21 mouse cellular contexts compared by ENCODE assay signal in the genomic region with DNA sequence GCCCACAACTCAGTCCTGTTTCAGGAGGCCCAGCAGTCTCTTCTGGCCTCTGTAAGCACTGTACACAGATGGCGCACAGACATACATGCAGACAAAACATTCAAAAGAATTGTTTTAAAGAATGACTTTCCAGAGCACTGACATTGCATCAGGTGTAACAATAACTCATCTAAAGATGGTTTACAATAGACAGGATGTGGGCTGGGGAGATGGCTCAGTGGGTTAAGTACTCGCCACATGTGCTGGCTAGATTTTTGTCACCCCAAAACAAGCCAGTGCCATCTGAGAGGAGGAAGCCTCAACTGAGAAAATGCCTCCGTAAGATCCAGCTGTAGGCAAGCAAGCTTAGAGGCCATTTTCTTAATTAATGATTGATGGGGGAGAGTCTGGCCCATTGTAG. TPM values are rescaled to one million over a fixed set of nuclear protein-coding genes. Genes with fewer than 3 reads are reported as not detected.
A peak's percentile ranks its signal among the peaks of the same experiment; 100 is the strongest.
DNase-seq lines count a peak whose midpoint lies in the region; ATAC-seq and TF ChIP-seq lines count a peak whose summit lies in the region.
"Had no signal": no experiment of that assay in that cellular context is flagged by ENCODE, and none has a peak within 500 bp of the region (broad histone marks: within the 10 kb centered on the region; RNA-seq: fewer than 3 reads in every experiment).

No protein-coding gene starts in this region.

- H3K36me3 ChIP-seq in liver, postnatal 0 days (replicated peaks; ENCODE audit: insufficient read depth, low read length): no peaks in the 10 kb centered on the region
- no peaks in the 10 kb centered on the region for H3K36me3 ChIP-seq in myocyte (ENCODE audit: control insufficient read depth, insufficient read depth)
- H3K36me3 ChIP-seq in midbrain, postnatal 0 days (ENCODE audit: insufficient read depth, low read length): no peaks in the 10 kb centered on the region

- DNase-seq in liver, postnatal 0 days: no peak
- DNase-seq in liver: no peak
- DNase-seq in CD4-positive, CD25-positive, alpha-beta regulatory T cell, adult 2 months (ENCODE audit: low read depth, low spot score): peak; percentile 73
- peak; percentile 53 to 56 for DNase-seq in thymus, postnatal 10 days (ENCODE audit: low spot score in 2 of 2)
- DNase-seq in ovary, postnatal 14 days (ENCODE audit: low spot score): no peak
- DNase-seq in gastrocnemius, postnatal 14 days: no peak
- no peak for DNase-seq in midbrain, postnatal 0 days (ENCODE audit: low spot score)
- DNase-seq: adrenal gland, postnatal 10 days; cerebellum, adult 11 months; cerebellum, postnatal 14 days; gastrocnemius, adult 2 months; heart, adult 18-20 months; heart, postnatal 36 days; left cerebral cortex, postnatal 4 days; lung, adult 18-20 months; lung, postnatal 14 days; right cerebral cortex, postnatal 14 days had no signal

- no peak for TF ChIP-seq CTCF in liver, postnatal 0 days (IDR thresholded peaks at IDR 0.05; ENCODE audit: low read depth)
- TF ChIP-seq CTCF in midbrain, postnatal 0 days (IDR thresholded peaks at IDR 0.05): no peak

- H3K4me3 ChIP-seq in liver, postnatal 0 days (ENCODE audit: low read depth, low read length): no peak overlapping the region
- H3K4me3 ChIP-seq in myocyte: no peak overlapping the region
- no peak overlapping the region for H3K4me3 ChIP-seq in midbrain, postnatal 0 days (ENCODE audit: low read depth, low read length)
- H3K4me3 ChIP-seq: gastrocnemius, adult 2 months; layer of hippocampus, adult 2 months had no signal

- H3K27ac ChIP-seq in liver, postnatal 0 days (ENCODE audit: low read depth): 0 out of 2 replicates have a peak overlapping the region, but pooled peaks have one; percentile 7
- no peak overlapping the region for H3K27ac ChIP-seq in midbrain, postnatal 0 days (ENCODE audit: low read depth, low read length)
- H3K27ac ChIP-seq: gastrocnemius, adult 2 months; hindbrain, embryonic 14.5 days; layer of hippocampus, adult 2 months had no signal

- no peak for ATAC-seq in liver, postnatal 0 days
- no peak for ATAC-seq in midbrain, postnatal 0 days (ENCODE audit: low FRiP score)
- ATAC-seq: intestine, embryonic 16.5 days had no signal

- TF ChIP-seq EP300 in liver, postnatal 0 days (IDR thresholded peaks at IDR 0.05; ENCODE audit: low read depth): no peak

- peaks cover 7% of the 10 kb centered on the region; the same call in 1 of the 2 replicates for H3K4me1 ChIP-seq in liver, postnatal 0 days (ENCODE audit: insufficient read depth)
- no peaks in the 10 kb centered on the region for H3K4me1 ChIP-seq in midbrain, postnatal 0 days (ENCODE audit: insufficient read depth, low read length)

- intact Hi-C loops in gastrocnemius, postnatal 14 days (cut with DNase I; ENCODE audit: low total_unique reads): no loop called here

- H3K9ac ChIP-seq in liver, postnatal 0 days (replicated peaks): no peak overlapping the region
- no peak overlapping the region for H3K9ac ChIP-seq in midbrain, postnatal 0 days (replicated peaks; ENCODE audit: low read length, poor library complexity, severe bottlenecking)
- H3K9ac ChIP-seq: hindbrain, embryonic 14.5 days had no signal

- 59% methylated on average over 3 of the region's 3 CpGs for WGBS in liver, postnatal 0 days (ENCODE audit: insufficient replicate concordance)
- 88% methylated on average over 3 of the region's 3 CpGs for WGBS in midbrain, postnatal 0 days

- 0 out of 2 replicates have a peak, but pooled peaks cover 10% of the 10 kb centered on the region for H3K27me3 ChIP-seq in liver, postnatal 0 days (ENCODE audit: insufficient read depth, low read length)
- H3K27me3 ChIP-seq in myocyte (ENCODE audit: control insufficient read depth, insufficient read depth, insufficient read length): no peaks in the 10 kb centered on the region
- H3K27me3 ChIP-seq in midbrain, postnatal 0 days (ENCODE audit: insufficient read depth, low read length): no peaks in the 10 kb centered on the region

- no peak overlapping the region for H3K4me2 ChIP-seq in liver, postnatal 0 days (ENCODE audit: low read depth, low read length)
- no peak overlapping the region for H3K4me2 ChIP-seq in myocyte (ENCODE audit: low read depth)
- no peak overlapping the region for H3K4me2 ChIP-seq in midbrain, postnatal 0 days (ENCODE audit: low read depth, low read length, poor library complexity, severe bottlenecking)
- H3K4me2 ChIP-seq: hindbrain, embryonic 14.5 days had no signal

- no peak for TF ChIP-seq POLR2A in myocyte (IDR thresholded peaks at IDR 0.05; ENCODE audit: insufficient read length, low read depth)

- no peaks in the 10 kb centered on the region for H3K9me3 ChIP-seq in liver, postnatal 0 days (ENCODE audit: low read length)
- no peaks in the 10 kb centered on the region for H3K9me3 ChIP-seq in midbrain, postnatal 0 days (ENCODE audit: low read length)

- H3ac ChIP-seq in myocyte (ENCODE audit: control insufficient read depth, insufficient read length): no peak overlapping the region

- H3K79me2 ChIP-seq in myocyte (ENCODE audit: control insufficient read depth, insufficient read depth): no peaks in the 10 kb centered on the region

TF ChIP-seq in myocyte, 11 proteins besides CTCF, POLR2A, EP300 and RAD21:
- TF ChIP-seq CEBPB (IDR thresholded peaks at IDR 0.05; ENCODE audit: insufficient read depth, poor library complexity, severe bottlenecking): peak; percentile 59
- no peak for TF ChIP-seq MAX (IDR thresholded peaks at IDR 0.05; ENCODE audit: low read depth)

RNA-seq across cellular contexts. Expression of a gene that starts 13.1 kb away (rescaled TPM):
- polyA plus RNA-seq in liver, postnatal 0 days (2015; fragmentation: Nextera tagmentation; extraction: Ambion mirVana): 5.8 and 6.3 TPM in 2 replicates
- 65.8 TPM for polyA plus RNA-seq in myocyte (2012; fragmentation: generic; extraction: Trizol)
- 10 to 100 TPM in 1 of 2 experiments, 1 to 10 TPM in 1; 7.8 to 12.0 TPM for total RNA-seq in gastrocnemius, postnatal 14 days (2021)
- total RNA-seq in midbrain, postnatal 0 days (2014; rRNA removed): 3.9 and 5.4 TPM in 2 replicates
- 3.1 and 3.4 TPM in 2 replicates for polyA plus RNA-seq in midbrain, postnatal 0 days (2015; fragmentation: Nextera tagmentation; extraction: Ambion mirVana)

RNA-seq across cellular contexts. Expression of a gene that starts 19.9 kb away (rescaled TPM):
- polyA plus RNA-seq in liver, postnatal 0 days (2015; fragmentation: Nextera tagmentation; extraction: Ambion mirVana): 4.4 and 4.7 TPM in 2 replicates
- 0.11 TPM for polyA plus RNA-seq in myocyte (2012; fragmentation: generic; extraction: Trizol)
- 1 to 10 TPM in 1 of 2 experiments, under 1 TPM in 1; 0.58 to 1.1 TPM for total RNA-seq in gastrocnemius, postnatal 14 days (2021)
- total RNA-seq in midbrain, postnatal 0 days (2014; rRNA removed): 0.66 and 1.0 TPM in 2 replicates
- polyA plus RNA-seq in midbrain, postnatal 0 days (2015; fragmentation: Nextera tagmentation; extraction: Ambion mirVana): 2.3 and 2.4 TPM in 2 replicates

RNA-seq across cellular contexts. Expression of a gene that starts 49.9 kb away (rescaled TPM):
- polyA plus RNA-seq in liver, postnatal 0 days (2015; fragmentation: Nextera tagmentation; extraction: Ambion mirVana): 15.4 and 15.8 TPM in 2 replicates
- 24.3 TPM for polyA plus RNA-seq in myocyte (2012; fragmentation: generic; extraction: Trizol)
- 10 to 100 TPM; 19.5 to 20.3 TPM for total RNA-seq in gastrocnemius, postnatal 14 days (2021)
- 48.3 and 50.6 TPM in 2 replicates for total RNA-seq in midbrain, postnatal 0 days (2014; rRNA removed)
- polyA plus RNA-seq in midbrain, postnatal 0 days (2015; fragmentation: Nextera tagmentation; extraction: Ambion mirVana): 22.1 and 23.8 TPM in 2 replicates

Comparison
In these comparisons a context has a peak if more than half of its experiments do, and no peak if none do; other contexts are left out.
1. DNase-seq: peak in CD4-positive, CD25-positive, alpha-beta regulatory T cell, adult 2 months (single experiment) and thymus, postnatal 10 days (2 of 2); none in liver, postnatal 0 days (single experiment), liver (single experiment), ovary, postnatal 14 days (single experiment), gastrocnemius, postnatal 14 days (single experiment) and midbrain, postnatal 0 days (single experiment).